Mouse (Mus musculus) kidney, adult 2 months (tissue): ENCODE results near the gene Kcnip2.

Experiments used
- CTCF ChIP-seq: fragments of 200-500 bp; conservative IDR thresholded peaks from 2 replicates; pipeline ENCODE4 v1.5.1; 2011; ENCODE audit warnings: low read depth, mild to moderate bottlenecking, control low read depth, low read length, moderate library complexity, mixed read lengths; ENCODE audit not compliant: insufficient read depth, insufficient read length
- POLR2A ChIP-seq: fragments of 200-500 bp; IDR thresholded peaks from one replicate; pipeline ENCODE4 v1.6.1; 2011; ENCODE audit warnings: low read depth, low read length, control low read depth

DNA sequence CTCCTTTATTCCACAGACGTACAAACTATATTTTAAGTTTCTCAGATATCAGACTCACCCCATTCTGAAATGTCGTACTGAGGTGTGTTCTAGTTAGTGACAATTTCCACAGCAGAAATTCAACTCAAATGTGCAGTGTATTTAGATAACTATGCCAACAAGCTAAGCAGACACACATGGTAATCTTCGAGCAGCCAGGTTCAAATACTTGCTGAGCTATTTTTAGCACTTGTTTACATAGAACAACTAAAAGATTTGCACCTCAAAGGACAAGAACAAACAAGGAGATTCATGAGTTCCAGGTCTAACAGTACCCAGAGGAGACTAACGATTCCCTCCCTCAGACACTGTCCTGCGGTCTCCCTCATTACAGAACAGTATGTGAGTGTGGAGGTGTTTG lies 11.3 kb upstream of the Kcnip2 start:
- TF ChIP-seq POLR2A (no peak), CTCF (no peak)
